Mouse (Mus musculus): ENCODE results near the gene Zbtb4. TPM values are rescaled to one million over a fixed set of nuclear protein-coding genes. Genes with fewer than 3 reads are reported as not detected.

Gene Zbtb4
- polyA plus RNA-seq, 1 experiment from 2014 or later = 2.0 TPM

GRCm38 (mm10) chr11:69828832-69829231 is 63.1 kb downstream of the Zbtb4 start:
- peaks cover 56% of the 10 kb centered on the region for H3K36me3 ChIP-seq (ENCODE audit: control insufficient read depth, insufficient read depth, low read length)

GRCm38 (mm10) chr11:69833554-69833953 is 67.8 kb downstream of the Zbtb4 start:
- H3K36me3 ChIP-seq (ENCODE audit: control insufficient read depth, insufficient read depth, low read length) = peaks cover 17% of the 10 kb centered on the region; the same call in 1 of the 2 replicates
- 55% methylated on average over 8 of the region's 8 CpGs for WGBS
- peak overlapping the region; percentile 73 for H3K4me3 ChIP-seq (ENCODE audit: low read length)
- H3K9ac ChIP-seq (ENCODE audit: low read depth, low read length) = peak overlapping the region; percentile 75
- 0 out of 2 replicates have a peak overlapping the region, but pooled peaks have one; percentile 11 for H3K27ac ChIP-seq (ENCODE audit: low read depth, low read length)
- peaks cover 45% of the 10 kb centered on the region for H3K4me1 ChIP-seq (ENCODE audit: control insufficient read depth, insufficient read depth, low read length)
- H3K4me2 ChIP-seq (replicated peaks; ENCODE audit: low read depth, low read length) = peak overlapping the region; percentile 98
- 0 out of 2 replicates have a peak, but pooled peaks cover 2% of the 10 kb centered on the region for H3K27me3 ChIP-seq (ENCODE audit: control insufficient read depth, insufficient read depth, low read length)
- no peak for ATAC-seq (ENCODE audit: low FRiP score, low TSS enrichment)
- H3K9me3 ChIP-seq (ENCODE audit: control insufficient read depth, low read length) = no peaks in the 10 kb centered on the region

More at GRCm38 (mm10) chr11:69828832-69829231, 63.1 kb downstream of the Zbtb4 start:
- no peak overlapping the region for H3K4me3 ChIP-seq (ENCODE audit: low read length)
- no peak overlapping the region for H3K4me2 ChIP-seq (replicated peaks; ENCODE audit: low read depth, low read length)
- no peak overlapping the region for H3K9ac ChIP-seq (ENCODE audit: low read depth, low read length)
- ATAC-seq (ENCODE audit: low FRiP score, low TSS enrichment) = no peak
- H3K4me1 ChIP-seq (ENCODE audit: control insufficient read depth, insufficient read depth, low read length) = peaks cover 10% of the 10 kb centered on the region
- 63% methylated on average over 5 of the region's 5 CpGs for WGBS
- H3K27ac ChIP-seq (ENCODE audit: low read depth, low read length) = no peak overlapping the region
- H3K9me3 ChIP-seq (ENCODE audit: control insufficient read depth, low read length) = no peaks in the 10 kb centered on the region
- H3K27me3 ChIP-seq (ENCODE audit: control insufficient read depth, insufficient read depth, low read length) = no peaks in the 10 kb centered on the region

Other genes starting within 250 kb of the Zbtb4 start
- gene Dnah2, start 216.8 kb upstream of the Zbtb4 start, polyA plus RNA-seq (2014; fragmentation: Nextera tagmentation; extraction: Ambion mirVana) = 0.87 and 1.5 TPM in 2 replicates
- gene Efnb3, start 205.7 kb upstream of the Zbtb4 start, polyA plus RNA-seq (2014; fragmentation: Nextera tagmentation; extraction: Ambion mirVana) = 3.9 and 9.0 TPM in 2 replicates
- 26.9 and 31.9 TPM in 2 replicates for gene Wrap53, start 185.7 kb upstream of the Zbtb4 start, polyA plus RNA-seq (2014; fragmentation: Nextera tagmentation; extraction: Ambion mirVana)
- 214 and 219 TPM in 2 replicates for gene Trp53, start 185.6 kb upstream of the Zbtb4 start, polyA plus RNA-seq (2014; fragmentation: Nextera tagmentation; extraction: Ambion mirVana)
- gene Atp1b2, start 160.0 kb upstream of the Zbtb4 start, polyA plus RNA-seq (2014; fragmentation: Nextera tagmentation; extraction: Ambion mirVana) = 7.6 and 11.4 TPM in 2 replicates
- gene Shbg, start 148.0 kb upstream of the Zbtb4 start, polyA plus RNA-seq (2014; fragmentation: Nextera tagmentation; extraction: Ambion mirVana) = not detected in 2 replicates
- gene Sat2, start 143.9 kb upstream of the Zbtb4 start, polyA plus RNA-seq (2014; fragmentation: Nextera tagmentation; extraction: Ambion mirVana) = 16.9 and 22.6 TPM in 2 replicates
- 30.7 and 33.3 TPM in 2 replicates for gene Fxr2, start 132.9 kb upstream of the Zbtb4 start, polyA plus RNA-seq (2014; fragmentation: Nextera tagmentation; extraction: Ambion mirVana)
- 0.51 TPM in 1 of 2 replicates, not detected in the other for gene Sox15, start 110.6 kb upstream of the Zbtb4 start, polyA plus RNA-seq (2014; fragmentation: Nextera tagmentation; extraction: Ambion mirVana)
- 42.3 and 71.8 TPM in 2 replicates for gene Mpdu1, start 103.3 kb upstream of the Zbtb4 start, polyA plus RNA-seq (2014; fragmentation: Nextera tagmentation; extraction: Ambion mirVana)
- 8.5 and 10.5 TPM in 2 replicates for gene Cd68, start 99.8 kb upstream of the Zbtb4 start, polyA plus RNA-seq (2014; fragmentation: Nextera tagmentation; extraction: Ambion mirVana)
- 729 and 1,177 TPM in 2 replicates for gene Eif4a1, start 93.5 kb upstream of the Zbtb4 start, polyA plus RNA-seq (2014; fragmentation: Nextera tagmentation; extraction: Ambion mirVana)
- gene Senp3, start 83.8 kb upstream of the Zbtb4 start, polyA plus RNA-seq (2014; fragmentation: Nextera tagmentation; extraction: Ambion mirVana) = 95.2 and 102 TPM in 2 replicates
- gene Tnfsf13, start 80.1 kb upstream of the Zbtb4 start, polyA plus RNA-seq (2014; fragmentation: Nextera tagmentation; extraction: Ambion mirVana) = 0.34 and 0.60 TPM in 2 replicates
- 6.9 and 8.6 TPM in 2 replicates for gene Tnfsf12, start 70.1 kb upstream of the Zbtb4 start, polyA plus RNA-seq (2014; fragmentation: Nextera tagmentation; extraction: Ambion mirVana)
- gene Tnfsfm13, start 69.8 kb upstream of the Zbtb4 start, polyA plus RNA-seq (2014; fragmentation: Nextera tagmentation; extraction: Ambion mirVana) = 4.6 and 4.9 TPM in 2 replicates
- 30.2 and 58.4 TPM in 2 replicates for gene Polr2a, start 7.3 kb upstream of the Zbtb4 start, polyA plus RNA-seq (2014; fragmentation: Nextera tagmentation; extraction: Ambion mirVana)
- 0.23 and 0.36 TPM in 2 replicates for gene Slc35g3, start 3.9 kb upstream of the Zbtb4 start, polyA plus RNA-seq (2014; fragmentation: Nextera tagmentation; extraction: Ambion mirVana)
- gene Chrnb1, start 30.0 kb downstream of the Zbtb4 start, polyA plus RNA-seq (2014; fragmentation: Nextera tagmentation; extraction: Ambion mirVana) = 4.6 and 6.5 TPM in 2 replicates
- 1.7 and 1.9 TPM in 2 replicates for gene Fgf11, start 35.9 kb downstream of the Zbtb4 start, polyA plus RNA-seq (2014; fragmentation: Nextera tagmentation; extraction: Ambion mirVana)
- 6.4 and 7.7 TPM in 2 replicates for gene Tmem102, start 39.7 kb downstream of the Zbtb4 start, polyA plus RNA-seq (2014; fragmentation: Nextera tagmentation; extraction: Ambion mirVana)
- not detected in 2 replicates for gene Gm39566, start 49.4 kb downstream of the Zbtb4 start, polyA plus RNA-seq (2014; fragmentation: Nextera tagmentation; extraction: Ambion mirVana)
- gene Spem2, start 52.6 kb downstream of the Zbtb4 start, polyA plus RNA-seq (2014; fragmentation: Nextera tagmentation; extraction: Ambion mirVana) = not detected in 2 replicates
- 0.27 TPM in 1 of 2 replicates, not detected in the other for gene Spem1, start 56.3 kb downstream of the Zbtb4 start, polyA plus RNA-seq (2014; fragmentation: Nextera tagmentation; extraction: Ambion mirVana)
- gene Nlgn2, start 71.9 kb downstream of the Zbtb4 start, polyA plus RNA-seq (2014; fragmentation: Nextera tagmentation; extraction: Ambion mirVana) = 7.8 and 8.5 TPM in 2 replicates
- 354 and 512 TPM in 2 replicates for gene Tmem256, start 72.6 kb downstream of the Zbtb4 start, polyA plus RNA-seq (2014; fragmentation: Nextera tagmentation; extraction: Ambion mirVana)
- 84.3 and 105 TPM in 2 replicates for gene Plscr3, start 80.5 kb downstream of the Zbtb4 start, polyA plus RNA-seq (2014; fragmentation: Nextera tagmentation; extraction: Ambion mirVana)
- gene Tnk1, start 92.8 kb downstream of the Zbtb4 start, polyA plus RNA-seq (2014; fragmentation: Nextera tagmentation; extraction: Ambion mirVana) = 2.3 and 4.9 TPM in 2 replicates
- gene Tmem95, start 112.1 kb downstream of the Zbtb4 start, polyA plus RNA-seq (2014; fragmentation: Nextera tagmentation; extraction: Ambion mirVana) = not detected in 2 replicates
- 3.8 and 6.4 TPM in 2 replicates for gene Kctd11, start 115.5 kb downstream of the Zbtb4 start, polyA plus RNA-seq (2014; fragmentation: Nextera tagmentation; extraction: Ambion mirVana)
- 0.20 and 0.28 TPM in 2 replicates for gene Acap1, start 129.6 kb downstream of the Zbtb4 start, polyA plus RNA-seq (2014; fragmentation: Nextera tagmentation; extraction: Ambion mirVana)
- gene 2810408A11Rik, start 135.1 kb downstream of the Zbtb4 start, polyA plus RNA-seq (2014; fragmentation: Nextera tagmentation; extraction: Ambion mirVana) = 12.4 and 15.1 TPM in 2 replicates
- 13.0 and 16.3 TPM in 2 replicates for gene Neurl4, start 135.2 kb downstream of the Zbtb4 start, polyA plus RNA-seq (2014; fragmentation: Nextera tagmentation; extraction: Ambion mirVana)
- gene Gps2, start 148.0 kb downstream of the Zbtb4 start, polyA plus RNA-seq (2014; fragmentation: Nextera tagmentation; extraction: Ambion mirVana) = 73.4 and 82.0 TPM in 2 replicates
- 2,108 and 2,169 TPM in 2 replicates for gene Eif5a, start 156.0 kb downstream of the Zbtb4 start, polyA plus RNA-seq (2014; fragmentation: Nextera tagmentation; extraction: Ambion mirVana)
- 10.1 and 10.7 TPM in 2 replicates for gene Ybx2, start 169.9 kb downstream of the Zbtb4 start, polyA plus RNA-seq (2014; fragmentation: Nextera tagmentation; extraction: Ambion mirVana)
- gene Slc2a4, start 182.3 kb downstream of the Zbtb4 start, polyA plus RNA-seq (2014; fragmentation: Nextera tagmentation; extraction: Ambion mirVana) = 11.7 and 14.1 TPM in 2 replicates
- 117 and 132 TPM in 2 replicates for gene Cldn7, start 198.9 kb downstream of the Zbtb4 start, polyA plus RNA-seq (2014; fragmentation: Nextera tagmentation; extraction: Ambion mirVana)
- 34.5 and 50.1 TPM in 2 replicates for gene Ctdnep1, start 215.2 kb downstream of the Zbtb4 start, polyA plus RNA-seq (2014; fragmentation: Nextera tagmentation; extraction: Ambion mirVana)
- gene Elp5, start 216.6 kb downstream of the Zbtb4 start, polyA plus RNA-seq (2014; fragmentation: Nextera tagmentation; extraction: Ambion mirVana) = 117 and 141 TPM in 2 replicates
- 426 and 499 TPM in 2 replicates for gene Gabarap, start 225.2 kb downstream of the Zbtb4 start, polyA plus RNA-seq (2014; fragmentation: Nextera tagmentation; extraction: Ambion mirVana)
- gene Phf23, start 229.9 kb downstream of the Zbtb4 start, polyA plus RNA-seq (2014; fragmentation: Nextera tagmentation; extraction: Ambion mirVana) = 48.5 and 63.1 TPM in 2 replicates
- 28.2 and 34.9 TPM in 2 replicates for gene Dvl2, start 234.7 kb downstream of the Zbtb4 start, polyA plus RNA-seq (2014; fragmentation: Nextera tagmentation; extraction: Ambion mirVana)
- 41.1 and 58.4 TPM in 2 replicates for gene Acadvl, start 249.5 kb downstream of the Zbtb4 start, polyA plus RNA-seq (2014; fragmentation: Nextera tagmentation; extraction: Ambion mirVana)